Mouse (Mus musculus) hindbrain, embryonic 16.5 days (tissue): Measurements from ENCODE around the gene Sox9. TPM values are rescaled to one million over a fixed set of nuclear protein-coding genes. Genes with fewer than 3 reads are reported as not detected.

ENCODE experiments used
- ATAC-seq: fragments of 200-750 bp; cut with Nextera tagmentation; 2 replicates; pipeline ENCODE4 v1.8.0; 2017; ENCODE audit warnings: moderate TSS enrichment, moderate library complexity
- H3K27ac ChIP-seq: fragments of 300-500 bp; sonication (generic); 2 replicates; pipeline ENCODE4 v1.5.1; 2014; ENCODE audit warnings: low read depth, mild to moderate bottlenecking, control low read depth, low read length, moderate library complexity
- H3K27me3 ChIP-seq: fragments of 300-500 bp; sonication (generic); replicated peaks from 2 replicates; pipeline ENCODE4 v1.6.1; 2014; ENCODE audit warnings: low read length; ENCODE audit not compliant: control insufficient read depth, insufficient read depth
- H3K36me3 ChIP-seq: fragments of 300-500 bp; sonication (generic); 2 replicates; pipeline ENCODE4 v1.6.1; 2014; ENCODE audit warnings: mild to moderate bottlenecking, low read length, moderate library complexity, mixed read lengths; ENCODE audit not compliant: control insufficient read depth, insufficient read depth
- H3K4me1 ChIP-seq: fragments of 300-500 bp; sonication (generic); 2 replicates; pipeline ENCODE4 v1.6.1; 2014; ENCODE audit warnings: low read depth, low read length; ENCODE audit not compliant: control insufficient read depth, insufficient read depth
- H3K4me2 ChIP-seq: fragments of 300-500 bp; sonication (generic); 2 replicates; pipeline ENCODE4 v1.6.1; 2014; ENCODE audit warnings: mild to moderate bottlenecking, low read length, control low read depth, moderate library complexity
- H3K4me3 ChIP-seq: fragments of 300-500 bp; sonication (generic); 2 replicates; pipeline ENCODE4 v1.5.1; 2014; ENCODE audit warnings: mild to moderate bottlenecking, low read length, control low read depth, moderate library complexity
- H3K9ac ChIP-seq: fragments of 300-500 bp; sonication (generic); 2 replicates; pipeline ENCODE4 v1.6.1; 2014; ENCODE audit warnings: low read depth, mild to moderate bottlenecking, control low read depth, low read length, moderate library complexity
- H3K9me3 ChIP-seq: fragments of 300-500 bp; sonication (generic); 2 replicates; pipeline ENCODE4 v1.6.1; 2014; ENCODE audit warnings: mild to moderate bottlenecking, low read length, moderate library complexity; ENCODE audit not compliant: control insufficient read depth
- WGBS: fragments of 180-500 bp; shearing (Covaris S2); extraction: QIAGEN DNeasy Blood & Tissue Kit; methylation state at CpG from one replicate; pipeline ENCODE4 v1.1.7; 2014; 5-methylcytosine and 5-hydroxymethylcytosine counted together
- polyA plus RNA-seq: library from polyadenylated mRNA; unstranded; fragments of >200 nt; fragmentation: Nextera tagmentation; extraction: Ambion mirVana; gene quantifications from 2 replicates; pipeline ENCODE4 v1.2.1, GENCODE M21; 2015

The Sox9 gene
- polyA plus RNA-seq, 1 experiment from 2014 or later: 46.1 TPM

GRCm38 (mm10) chr11:112817829-112818650, 36.0 kb downstream of the Sox9 start:
- no peak overlapping the region for H3K4me2 ChIP-seq
- no peak overlapping the region for H3K9ac ChIP-seq
- peak; percentile 92 for ATAC-seq
- peak overlapping the region; percentile 31; the same call in 1 of the 2 replicates for H3K27ac ChIP-seq
- H3K4me1 ChIP-seq: peaks cover 5% of the 10 kb centered on the region; the same call in 1 of the 2 replicates
- H3K36me3 ChIP-seq: no peaks in the 10 kb centered on the region
- H3K27me3 ChIP-seq: no peaks in the 10 kb centered on the region
- H3K4me3 ChIP-seq: no peak overlapping the region
- no peaks in the 10 kb centered on the region for H3K9me3 ChIP-seq
- WGBS: 20% methylated on average over 14 of the region's 14 CpGs

- no peak overlapping the region for H3K9ac ChIP-seq
- peaks cover 5% of the 10 kb centered on the region; the same call in 1 of the 2 replicates for H3K4me1 ChIP-seq
- H3K4me2 ChIP-seq: no peak overlapping the region
- WGBS: 39% methylated on average over 7 of the region's 7 CpGs
- H3K9me3 ChIP-seq: no peaks in the 10 kb centered on the region
- H3K36me3 ChIP-seq: no peaks in the 10 kb centered on the region
- no peaks in the 10 kb centered on the region for H3K27me3 ChIP-seq
- peak overlapping the region; percentile 31; the same call in 1 of the 2 replicates for H3K27ac ChIP-seq
- ATAC-seq: no peak
- H3K4me3 ChIP-seq: no peak overlapping the region
Observed at GRCm38 (mm10) chr11:112818651-112819270, 36.7 kb downstream of the Sox9 start.

GRCm38 (mm10) chr11:112821536-112821935, 39.5 kb downstream of the Sox9 start:
- Histone ChIP-seq H3K4me3 (no peak overlapping the region), H3K4me1 (peaks cover 5% of the 10 kb centered on the region; the same call in 1 of the 2 replicates), H3K9ac (no peak overlapping the region), H3K27me3 (no peaks in the 10 kb centered on the region), H3K4me2 (no peak overlapping the region), H3K36me3 (no peaks in the 10 kb centered on the region), H3K27ac (no peak overlapping the region), H3K9me3 (no peaks in the 10 kb centered on the region)
- WGBS: 81% methylated on average over 2 of the region's 2 CpGs
- no peak for ATAC-seq

GRCm38 (mm10) chr11:112824146-112824545, 42.1 kb downstream of the Sox9 start:
- no peak overlapping the region for H3K4me3 ChIP-seq
- 50% methylated on average over 3 of the region's 3 CpGs for WGBS
- H3K27me3 ChIP-seq: no peaks in the 10 kb centered on the region
- H3K4me2 ChIP-seq: no peak overlapping the region
- no peak overlapping the region for H3K27ac ChIP-seq
- H3K4me1 ChIP-seq: no peaks in the 10 kb centered on the region
- no peak for ATAC-seq
- no peak overlapping the region for H3K9ac ChIP-seq
- H3K9me3 ChIP-seq: no peaks in the 10 kb centered on the region
- no peaks in the 10 kb centered on the region for H3K36me3 ChIP-seq

- 37% methylated on average over 6 of the region's 6 CpGs for WGBS
- Histone ChIP-seq H3K4me1 (no peaks in the 10 kb centered on the region), H3K4me2 (no peak overlapping the region), H3K27me3 (no peaks in the 10 kb centered on the region), H3K9me3 (no peaks in the 10 kb centered on the region), H3K27ac (no peak overlapping the region), H3K36me3 (no peaks in the 10 kb centered on the region), H3K9ac (no peak overlapping the region), H3K4me3 (no peak overlapping the region)
- peak; percentile 71 for ATAC-seq
Observed at GRCm38 (mm10) chr11:112826193-112827043, 44.4 kb downstream of the Sox9 start.

GRCm38 (mm10) chr11:112827044-112827347, 45.0 kb downstream of the Sox9 start:
- Histone ChIP-seq H3K4me2 (no peak overlapping the region), H3K36me3 (no peaks in the 10 kb centered on the region), H3K4me3 (no peak overlapping the region), H3K27ac (no peak overlapping the region), H3K27me3 (no peaks in the 10 kb centered on the region), H3K9ac (no peak overlapping the region), H3K9me3 (no peaks in the 10 kb centered on the region), H3K4me1 (no peaks in the 10 kb centered on the region)
- WGBS: 23% methylated on average over 6 of the region's 6 CpGs
- no peak for ATAC-seq

GRCm38 (mm10) chr11:112828553-112829287, 46.7 kb downstream of the Sox9 start:
- no peak overlapping the region for H3K4me2 ChIP-seq

GRCm38 (mm10) chr11:112834245-112835005, 52.4 kb downstream of the Sox9 start:
- no peaks in the 10 kb centered on the region; the same call in 1 of the 2 replicates for H3K4me1 ChIP-seq
- no peak for ATAC-seq
- H3K4me2 ChIP-seq: no peak overlapping the region
- whole genome bisulfite sequencing: 60% methylated on average over 11 of the region's 11 CpGs
- no peak overlapping the region for H3K27ac ChIP-seq
- H3K9me3 ChIP-seq: no peaks in the 10 kb centered on the region
- H3K9ac ChIP-seq: no peak overlapping the region
- H3K27me3 ChIP-seq: no peaks in the 10 kb centered on the region
- no peaks in the 10 kb centered on the region for H3K36me3 ChIP-seq
- no peak overlapping the region for H3K4me3 ChIP-seq

More at GRCm38 (mm10) chr11:112828553-112829287, 46.7 kb downstream of the Sox9 start:
- ATAC-seq: no peak
- Histone ChIP-seq H3K9ac (no peak overlapping the region), H3K36me3 (no peaks in the 10 kb centered on the region), H3K27me3 (no peaks in the 10 kb centered on the region), H3K4me1 (no peaks in the 10 kb centered on the region), H3K27ac (no peak overlapping the region), H3K9me3 (no peaks in the 10 kb centered on the region), H3K4me3 (no peak overlapping the region)
- WGBS: 92% methylated on average over 9 of the region's 9 CpGs
